Mouse (Mus musculus) olfactory bulb, adult 2 months (tissue): Measurements from ENCODE around the gene Mtf2.

Experiments
- CTCF ChIP-seq: fragments of 200-500 bp; IDR thresholded peaks from 2 replicates; pipeline ENCODE4 v1.5.1; 2012; ENCODE audit warnings: low read depth, mild to moderate bottlenecking, low read length, moderate library complexity; ENCODE audit not compliant: insufficient read depth
- POLR2A ChIP-seq: fragments of 200-500 bp; IDR thresholded peaks from 2 replicates; pipeline ENCODE4 v1.6.1; 2012; ENCODE audit warnings: mild to moderate bottlenecking, low read depth, low read length, moderate library complexity; ENCODE audit not compliant: insufficient read depth

- no peak for TF ChIP-seq POLR2A
- TF ChIP-seq CTCF = no peak
Observed at GRCm38 (mm10) chr5:108104306-108104705, 38.8 kb downstream of the Mtf2 start.
